Mouse (Mus musculus): Measurements from ENCODE around the gene Zbtb1.

Gene Zbtb1

GRCm38 (mm10) chr12:76369978-76370830, at the start of gene Zbtb1:
Zbtb1 (plus strand) TSS chr12:76370266.
- peak; percentile 74 to 84 for DNase-seq (ENCODE audit: low spot score in 2 of 2)

GRCm38 (mm10) chr12:76324679-76325431, 45.2 kb upstream of the Zbtb1 start, which contains the start of gene Akap5:
Akap5 (plus strand) TSS chr12:76324891.
- DNase-seq (ENCODE audit: low spot score in 2 of 2): peak in 1 of 2 experiments; percentile 30

GRCm38 (mm10) chr12:76326437-76327220, 43.4 kb upstream of the Zbtb1 start:
- no peak for DNase-seq (ENCODE audit: low spot score in 2 of 2)

- no peak for DNase-seq (ENCODE audit: low spot score in 2 of 2)
Observed at GRCm38 (mm10) chr12:76328567-76329354, 41.3 kb upstream of the Zbtb1 start.

- DNase-seq (ENCODE audit: low spot score in 2 of 2): no peak
Observed at GRCm38 (mm10) chr12:76333688-76334087, 36.4 kb upstream of the Zbtb1 start.

GRCm38 (mm10) chr12:76335641-76336040, 34.4 kb upstream of the Zbtb1 start:
- no peak for DNase-seq (ENCODE audit: low spot score in 2 of 2)

GRCm38 (mm10) chr12:76336111-76336965, 33.7 kb upstream of the Zbtb1 start:
- no peak for DNase-seq (ENCODE audit: low spot score in 2 of 2)

GRCm38 (mm10) chr12:76341080-76341479, 29.0 kb upstream of the Zbtb1 start:
- DNase-seq (ENCODE audit: low spot score in 2 of 2): peak in 1 of 2 experiments; percentile 18

- DNase-seq (ENCODE audit: low spot score in 2 of 2): no peak
Observed at GRCm38 (mm10) chr12:76345759-76346455, 24.2 kb upstream of the Zbtb1 start.

- no peak for DNase-seq (ENCODE audit: low spot score in 2 of 2)
Observed at GRCm38 (mm10) chr12:76349680-76350220, 20.3 kb upstream of the Zbtb1 start.

GRCm38 (mm10) chr12:76360868-76361267, 9.2 kb upstream of the Zbtb1 start:
- no peak for DNase-seq (ENCODE audit: low spot score in 2 of 2)

GRCm38 (mm10) chr12:76361405-76362302, 8.4 kb upstream of the Zbtb1 start:
- DNase-seq (ENCODE audit: low spot score in 2 of 2): no peak

GRCm38 (mm10) chr12:76362303-76362676, 7.8 kb upstream of the Zbtb1 start:
- DNase-seq (ENCODE audit: low spot score in 2 of 2): no peak

GRCm38 (mm10) chr12:76366276-76366675, 3.8 kb upstream of the Zbtb1 start:
- DNase-seq (ENCODE audit: low spot score in 2 of 2): no peak

- no peak for DNase-seq (ENCODE audit: low spot score in 2 of 2)
Observed at GRCm38 (mm10) chr12:76367096-76367995, 2.7 kb upstream of the Zbtb1 start.

- no peak for DNase-seq (ENCODE audit: low spot score in 2 of 2)
Observed at GRCm38 (mm10) chr12:76368201-76368789, 1.8 kb upstream of the Zbtb1 start.

- DNase-seq (ENCODE audit: low spot score in 2 of 2): no peak
Observed at GRCm38 (mm10) chr12:76368790-76369205, 1.3 kb upstream of the Zbtb1 start.

Measured in urinary bladder, adult 18-20 months (tissue).